Mouse (Mus musculus): ENCODE results near the gene Fam90a1a. TPM values are rescaled to one million over a fixed set of nuclear protein-coding genes. Genes with fewer than 3 reads are reported as not detected.

The Fam90a1a gene
- polyA plus RNA-seq, 1 experiment: not detected

GRCm38 (mm10) chr8:21995181-21995580 lies 36.7 kb downstream of the Fam90a1a start:
- Histone ChIP-seq H3K79me2 (ENCODE audit: control insufficient read depth, insufficient read depth) (no peaks in the 10 kb centered on the region), H3K27me3 (ENCODE audit: control insufficient read depth, insufficient read depth, insufficient read length) (no peaks in the 10 kb centered on the region), H3K36me3 (ENCODE audit: control insufficient read depth, insufficient read depth) (no peaks in the 10 kb centered on the region), H3ac (ENCODE audit: control insufficient read depth, insufficient read length) (no peak overlapping the region), H3K4me3 (no peak overlapping the region), H3K4me2 (ENCODE audit: low read depth) (no peak overlapping the region)
- TF ChIP-seq MAX (IDR thresholded peaks at IDR 0.05; ENCODE audit: low read depth) (no peak), REST (IDR thresholded peaks at IDR 0.05; ENCODE audit: insufficient read depth, insufficient read length) (no peak), TCF3 (IDR thresholded peaks at IDR 0.05; ENCODE audit: insufficient read length, low read depth) (no peak), POLR2A (IDR thresholded peaks at IDR 0.05; ENCODE audit: insufficient read length, low read depth) (no peak)

GRCm38 (mm10) chr8:22004750-22005522 lies 46.4 kb downstream of the Fam90a1a start:
- Histone ChIP-seq H3K4me2 (ENCODE audit: low read depth) (no peak overlapping the region), H3K36me3 (ENCODE audit: control insufficient read depth, insufficient read depth) (no peaks in the 10 kb centered on the region)
- TF ChIP-seq MYOD1 (IDR thresholded peaks at IDR 0.05; ENCODE audit: control insufficient read depth in 1 of 3, insufficient read length in 2 of 3, low read depth in 2 of 3): no peak
- no peak for TF ChIP-seq TCF3 (IDR thresholded peaks at IDR 0.05; ENCODE audit: insufficient read length, low read depth)
- TF ChIP-seq SRF (IDR thresholded peaks at IDR 0.05; ENCODE audit: control insufficient read depth, insufficient read length, low read depth): no peak
- no peak for TF ChIP-seq MYOG (IDR thresholded peaks at IDR 0.05; ENCODE audit: control insufficient read depth in 1 of 3, insufficient read depth in 1 of 3, insufficient read length in 2 of 3, low read depth in 2 of 3)
- no peak for TF ChIP-seq CEBPB (IDR thresholded peaks at IDR 0.05; ENCODE audit: insufficient read depth, poor library complexity, severe bottlenecking)
- no peak for TF ChIP-seq MAX (IDR thresholded peaks at IDR 0.05; ENCODE audit: low read depth)
- no peak for TF ChIP-seq USF1 (IDR thresholded peaks at IDR 0.05; ENCODE audit: low read depth)
- no peak for TF ChIP-seq POLR2AphosphoS2 (IDR thresholded peaks at IDR 0.05; ENCODE audit: insufficient read length, low read depth)
- no peak for TF ChIP-seq REST (IDR thresholded peaks at IDR 0.05; ENCODE audit: insufficient read depth, insufficient read length)
- TF ChIP-seq POLR2A (IDR thresholded peaks at IDR 0.05; ENCODE audit: insufficient read length, low read depth): no peak
- no peak for TF ChIP-seq TCF12 (IDR thresholded peaks at IDR 0.05; ENCODE audit: insufficient read depth, poor library complexity, severe bottlenecking)
- no peak for TF ChIP-seq E2F4 (IDR thresholded peaks at IDR 0.05; ENCODE audit: insufficient read depth)

GRCm38 (mm10) chr8:22006423-22006822 lies 47.9 kb downstream of the Fam90a1a start:
- Histone ChIP-seq H3K4me3 (no peak overlapping the region), H3K4me2 (ENCODE audit: low read depth) (no peak overlapping the region), H3ac (ENCODE audit: control insufficient read depth, insufficient read length) (no peak overlapping the region), H3K36me3 (ENCODE audit: control insufficient read depth, insufficient read depth) (no peaks in the 10 kb centered on the region), H3K27me3 (ENCODE audit: control insufficient read depth, insufficient read depth, insufficient read length) (no peaks in the 10 kb centered on the region), H3K79me2 (ENCODE audit: control insufficient read depth, insufficient read depth) (no peaks in the 10 kb centered on the region)
- no peak for TF ChIP-seq USF1 (IDR thresholded peaks at IDR 0.05; ENCODE audit: low read depth)
- TF ChIP-seq CEBPB (IDR thresholded peaks at IDR 0.05; ENCODE audit: insufficient read depth, poor library complexity, severe bottlenecking): no peak
- no peak for TF ChIP-seq POLR2A (IDR thresholded peaks at IDR 0.05; ENCODE audit: insufficient read length, low read depth)
- no peak for TF ChIP-seq E2F4 (IDR thresholded peaks at IDR 0.05; ENCODE audit: insufficient read depth)
- TF ChIP-seq REST (IDR thresholded peaks at IDR 0.05; ENCODE audit: insufficient read depth, insufficient read length): no peak
- TF ChIP-seq MAX (IDR thresholded peaks at IDR 0.05; ENCODE audit: low read depth): no peak
- no peak for TF ChIP-seq SRF (IDR thresholded peaks at IDR 0.05; ENCODE audit: control insufficient read depth, insufficient read length, low read depth)
- TF ChIP-seq POLR2AphosphoS2 (IDR thresholded peaks at IDR 0.05; ENCODE audit: insufficient read length, low read depth): no peak
- no peak for TF ChIP-seq TCF3 (IDR thresholded peaks at IDR 0.05; ENCODE audit: insufficient read length, low read depth)
- TF ChIP-seq MYOG (IDR thresholded peaks at IDR 0.05; ENCODE audit: control insufficient read depth in 1 of 3, insufficient read depth in 1 of 3, insufficient read length in 2 of 3, low read depth in 2 of 3): no peak

More at GRCm38 (mm10) chr8:22004750-22005522, 46.4 kb downstream of the Fam90a1a start:
- Histone ChIP-seq H3K79me2 (ENCODE audit: control insufficient read depth, insufficient read depth) (no peaks in the 10 kb centered on the region), H3K27me3 (ENCODE audit: control insufficient read depth, insufficient read depth, insufficient read length) (no peaks in the 10 kb centered on the region), H3ac (ENCODE audit: control insufficient read depth, insufficient read length) (no peak overlapping the region), H3K4me3 (no peak overlapping the region)

- TF ChIP-seq MYOG (IDR thresholded peaks at IDR 0.05; ENCODE audit: control insufficient read depth in 1 of 3, insufficient read depth in 1 of 3, insufficient read length in 2 of 3, low read depth in 2 of 3): no peak
- no peak for TF ChIP-seq E2F4 (IDR thresholded peaks at IDR 0.05; ENCODE audit: insufficient read depth)
- TF ChIP-seq MYOD1 (IDR thresholded peaks at IDR 0.05; ENCODE audit: control insufficient read depth in 1 of 3, insufficient read length in 2 of 3, low read depth in 2 of 3): no peak
- TF ChIP-seq CEBPB (IDR thresholded peaks at IDR 0.05; ENCODE audit: insufficient read depth, poor library complexity, severe bottlenecking): no peak
- no peak for TF ChIP-seq TCF3 (IDR thresholded peaks at IDR 0.05; ENCODE audit: insufficient read length, low read depth)
- no peak for TF ChIP-seq POLR2A (IDR thresholded peaks at IDR 0.05; ENCODE audit: insufficient read length, low read depth)
- no peak for TF ChIP-seq POLR2AphosphoS2 (IDR thresholded peaks at IDR 0.05; ENCODE audit: insufficient read length, low read depth)
- TF ChIP-seq USF1 (IDR thresholded peaks at IDR 0.05; ENCODE audit: low read depth): no peak
- no peak for TF ChIP-seq MAX (IDR thresholded peaks at IDR 0.05; ENCODE audit: low read depth)
- TF ChIP-seq TCF12 (IDR thresholded peaks at IDR 0.05; ENCODE audit: insufficient read depth, poor library complexity, severe bottlenecking): no peak
- TF ChIP-seq SRF (IDR thresholded peaks at IDR 0.05; ENCODE audit: control insufficient read depth, insufficient read length, low read depth): no peak
Measured at GRCm38 (mm10) chr8:22009403-22009802, 50.9 kb downstream of the Fam90a1a start.

More at GRCm38 (mm10) chr8:22009403-22009802, 50.9 kb downstream of the Fam90a1a start:
- Histone ChIP-seq H3K36me3 (ENCODE audit: control insufficient read depth, insufficient read depth) (no peaks in the 10 kb centered on the region), H3K79me2 (ENCODE audit: control insufficient read depth, insufficient read depth) (no peaks in the 10 kb centered on the region), H3K27me3 (ENCODE audit: control insufficient read depth, insufficient read depth, insufficient read length) (no peaks in the 10 kb centered on the region), H3ac (ENCODE audit: control insufficient read depth, insufficient read length) (no peak overlapping the region), H3K4me2 (ENCODE audit: low read depth) (no peak overlapping the region), H3K4me3 (no peak overlapping the region)
